Mouse (Mus musculus): Measurements from ENCODE around the gene Snorc. TPM values are rescaled to one million over a fixed set of nuclear protein-coding genes. Genes with fewer than 3 reads are reported as not detected.
A peak's percentile ranks its signal among the peaks of the same experiment; 100 is the strongest.
"Not testable (repeated sequence)": the region's sequence is repeated elsewhere in the genome, so short reads cannot be mapped to it uniquely, and the experiment has no call there.

Snorc gene
- polyA plus RNA-seq (2012; rRNA removed), result 0.34 TPM in 1 of 2 replicates, not detected in the other

- H3K27me3 ChIP-seq (replicated peaks; ENCODE audit: control insufficient read depth, insufficient read depth, low read length); H3K27ac ChIP-seq (ENCODE audit: insufficient read depth, low read depth, low read length); H3K4me3 ChIP-seq (ENCODE audit: insufficient read depth, low read depth, low read length); H3K4me1 ChIP-seq (ENCODE audit: control insufficient read depth, insufficient read depth, low read length); DNase-seq; H3K36me3 ChIP-seq (ENCODE audit: control insufficient read depth, insufficient read depth, low read length): not testable (repeated sequence)
- 53% methylated on average over 9 of the region's 10 CpGs for WGBS
Measured at GRCm38 (mm10) chr1:87469971-87470370, at the start of gene Snorc. Gene Snorc (plus strand): TSS chr1:87470271.

GRCm38 (mm10) chr1:87435125-87435524 lies 34.9 kb upstream of the Snorc start:
- Histone ChIP-seq H3K27me3 (replicated peaks; ENCODE audit: control insufficient read depth, insufficient read depth, low read length) (no peaks in the 10 kb centered on the region), H3K36me3 (ENCODE audit: control insufficient read depth, insufficient read depth, low read length) (peaks cover 23% of the 10 kb centered on the region)
- WGBS, result 92% methylated on average over 2 of the region's 2 CpGs

GRCm38 (mm10) chr1:87436583-87436982 lies 33.5 kb upstream of the Snorc start:
- no peak for TF ChIP-seq CTCF (conservative IDR thresholded peaks at IDR 0.05; ENCODE audit: insufficient read depth, insufficient read length, low read depth, low read length)
- no peak for TF ChIP-seq POLR2A (IDR thresholded peaks at IDR 0.05; ENCODE audit: low read depth, low read length)
- no peak for DNase-seq
- no peak overlapping the region for H3K27ac ChIP-seq (ENCODE audit: insufficient read depth, low read depth, low read length)
- no peak overlapping the region for H3K4me3 ChIP-seq (ENCODE audit: insufficient read depth, low read depth, low read length)
- whole genome bisulfite sequencing, result 48% methylated on average over 6 of the region's 6 CpGs
- peaks cover 26% of the 10 kb centered on the region for H3K36me3 ChIP-seq (ENCODE audit: control insufficient read depth, insufficient read depth, low read length)
- no peaks in the 10 kb centered on the region for H3K4me1 ChIP-seq (ENCODE audit: control insufficient read depth, insufficient read depth, low read length)
- no peaks in the 10 kb centered on the region for H3K27me3 ChIP-seq (replicated peaks; ENCODE audit: control insufficient read depth, insufficient read depth, low read length)

More at GRCm38 (mm10) chr1:87435125-87435524, 34.9 kb upstream of the Snorc start:
- Histone ChIP-seq H3K4me1 (ENCODE audit: control insufficient read depth, insufficient read depth, low read length) (no peaks in the 10 kb centered on the region), H3K27ac (ENCODE audit: insufficient read depth, low read depth, low read length) (no peak overlapping the region), H3K4me3 (ENCODE audit: insufficient read depth, low read depth, low read length) (no peak overlapping the region)
- DNase-seq, result no peak
- no peak for TF ChIP-seq POLR2A (IDR thresholded peaks at IDR 0.05; ENCODE audit: low read depth, low read length)
- TF ChIP-seq CTCF (conservative IDR thresholded peaks at IDR 0.05; ENCODE audit: insufficient read depth, insufficient read length, low read depth, low read length), result no peak

GRCm38 (mm10) chr1:87447183-87448104 lies 22.6 kb upstream of the Snorc start:
- H3K27me3 ChIP-seq (replicated peaks; ENCODE audit: control insufficient read depth, insufficient read depth, low read length), result no peaks in the 10 kb centered on the region
- TF ChIP-seq POLR2A (IDR thresholded peaks at IDR 0.05; ENCODE audit: low read depth, low read length) (no peak), CTCF (conservative IDR thresholded peaks at IDR 0.05; ENCODE audit: insufficient read depth, insufficient read length, low read depth, low read length) (peak; percentile 67)
- H3K36me3 ChIP-seq (ENCODE audit: control insufficient read depth, insufficient read depth, low read length), result peaks cover 22% of the 10 kb centered on the region
- 39% methylated on average over 5 of the region's 5 CpGs for WGBS
- H3K4me3 ChIP-seq (ENCODE audit: insufficient read depth, low read depth, low read length), result no peak overlapping the region
- DNase-seq, result peak; percentile 48
- H3K27ac ChIP-seq (ENCODE audit: insufficient read depth, low read depth, low read length), result no peak overlapping the region
- peaks cover 9% of the 10 kb centered on the region; the same call in 1 of the 2 replicates for H3K4me1 ChIP-seq (ENCODE audit: control insufficient read depth, insufficient read depth, low read length)

GRCm38 (mm10) chr1:87449432-87449831 lies 20.6 kb upstream of the Snorc start:
- H3K4me3 ChIP-seq (ENCODE audit: insufficient read depth, low read depth, low read length), result no peak overlapping the region
- H3K36me3 ChIP-seq (ENCODE audit: control insufficient read depth, insufficient read depth, low read length), result peaks cover 22% of the 10 kb centered on the region
- H3K27me3 ChIP-seq (replicated peaks; ENCODE audit: control insufficient read depth, insufficient read depth, low read length), result no peaks in the 10 kb centered on the region
- H3K4me1 ChIP-seq (ENCODE audit: control insufficient read depth, insufficient read depth, low read length), result peaks cover 8% of the 10 kb centered on the region; the same call in 1 of the 2 replicates
- DNase-seq, result peak; percentile 46
- H3K27ac ChIP-seq (ENCODE audit: insufficient read depth, low read depth, low read length), result no peak overlapping the region
- 54% methylated on average over 4 of the region's 4 CpGs for WGBS
- TF ChIP-seq POLR2A (IDR thresholded peaks at IDR 0.05; ENCODE audit: low read depth, low read length) (no peak), CTCF (conservative IDR thresholded peaks at IDR 0.05; ENCODE audit: insufficient read depth, insufficient read length, low read depth, low read length) (no peak)

GRCm38 (mm10) chr1:87456425-87456824 lies 13.6 kb upstream of the Snorc start:
- no peaks in the 10 kb centered on the region for H3K27me3 ChIP-seq (replicated peaks; ENCODE audit: control insufficient read depth, insufficient read depth, low read length)
- 94% methylated on average over 1 of the region's 1 CpGs for WGBS
- H3K36me3 ChIP-seq (ENCODE audit: control insufficient read depth, insufficient read depth, low read length), result no peaks in the 10 kb centered on the region; the same call in 1 of the 2 replicates
- H3K27ac ChIP-seq (ENCODE audit: insufficient read depth, low read depth, low read length), result no peak overlapping the region
- no peak for DNase-seq
- H3K4me1 ChIP-seq (ENCODE audit: control insufficient read depth, insufficient read depth, low read length), result no peaks in the 10 kb centered on the region
- H3K4me3 ChIP-seq (ENCODE audit: insufficient read depth, low read depth, low read length), result no peak overlapping the region
- TF ChIP-seq CTCF (conservative IDR thresholded peaks at IDR 0.05; ENCODE audit: insufficient read depth, insufficient read length, low read depth, low read length) (no peak), POLR2A (IDR thresholded peaks at IDR 0.05; ENCODE audit: low read depth, low read length) (no peak)

GRCm38 (mm10) chr1:87458045-87458444 lies 12.0 kb upstream of the Snorc start:
- H3K4me3 ChIP-seq (ENCODE audit: insufficient read depth, low read depth, low read length), result no peak overlapping the region
- no peaks in the 10 kb centered on the region for H3K4me1 ChIP-seq (ENCODE audit: control insufficient read depth, insufficient read depth, low read length)
- H3K27me3 ChIP-seq (replicated peaks; ENCODE audit: control insufficient read depth, insufficient read depth, low read length), result no peaks in the 10 kb centered on the region
- TF ChIP-seq POLR2A (IDR thresholded peaks at IDR 0.05; ENCODE audit: low read depth, low read length) (no peak), CTCF (conservative IDR thresholded peaks at IDR 0.05; ENCODE audit: insufficient read depth, insufficient read length, low read depth, low read length) (no peak)
- 89% methylated on average over 4 of the region's 4 CpGs for WGBS
- H3K27ac ChIP-seq (ENCODE audit: insufficient read depth, low read depth, low read length), result no peak overlapping the region
- H3K36me3 ChIP-seq (ENCODE audit: control insufficient read depth, insufficient read depth, low read length), result no peaks in the 10 kb centered on the region
- no peak for DNase-seq

- not testable (repeated sequence) for DNase-seq; H3K36me3 ChIP-seq (ENCODE audit: control insufficient read depth, insufficient read depth, low read length); H3K27ac ChIP-seq (ENCODE audit: insufficient read depth, low read depth, low read length); H3K27me3 ChIP-seq (replicated peaks; ENCODE audit: control insufficient read depth, insufficient read depth, low read length); H3K4me3 ChIP-seq (ENCODE audit: insufficient read depth, low read depth, low read length); H3K4me1 ChIP-seq (ENCODE audit: control insufficient read depth, insufficient read depth, low read length)
- 69% methylated on average over 6 of the region's 7 CpGs for WGBS
Measured at GRCm38 (mm10) chr1:87459856-87460255, 10.2 kb upstream of the Snorc start.

All from kidney, adult 2 months (tissue).